Mouse (Mus musculus) spleen, adult 2 months (tissue): Measurements from ENCODE around the gene Disp2. TPM values are rescaled to one million over a fixed set of nuclear protein-coding genes. Genes with fewer than 3 reads are reported as not detected.
A peak's percentile ranks its signal among the peaks of the same experiment; 100 is the strongest.

ENCODE experiments used
- DNase-seq, 2 experiments: peaks; one replicate each; pipeline versions ENCODE4 v3.0.0 to v3.0.0-alpha.2; 2012 to 2021; ENCODE audit warnings: low spot score in 2 of 2, low read depth in 1 of 2
- H3K27ac ChIP-seq: fragments of 200-500 bp; 2 replicates; pipeline ENCODE4 v1.5.1; 2012; ENCODE audit warnings: low read length, inconsistent platforms; ENCODE audit not compliant: insufficient read depth
- H3K27me3 ChIP-seq: fragments of 200-500 bp; 2 replicates; pipeline ENCODE4 v1.6.1; 2012; ENCODE audit warnings: mild to moderate bottlenecking, moderate library complexity, low read length, inconsistent platforms; ENCODE audit not compliant: control insufficient read depth, insufficient read depth
- H3K36me3 ChIP-seq: fragments of 200-500 bp; 2 replicates; pipeline ENCODE4 v1.6.1; 2012; ENCODE audit warnings: mild to moderate bottlenecking, low read length, inconsistent platforms; ENCODE audit not compliant: control insufficient read depth, insufficient read depth
- H3K4me1 ChIP-seq: fragments of 200-500 bp; 2 replicates; pipeline ENCODE4 v1.6.1; 2011; ENCODE audit warnings: inconsistent platforms; ENCODE audit not compliant: control insufficient read depth, insufficient read depth, insufficient read length
- H3K4me3 ChIP-seq: fragments of 200-500 bp; 2 replicates; pipeline ENCODE4 v1.5.1; 2011; ENCODE audit warnings: mild to moderate bottlenecking, inconsistent platforms; ENCODE audit not compliant: insufficient read depth, insufficient read length; ENCODE audit errors: extremely low read depth
- CTCF ChIP-seq: fragments of 200-500 bp; IDR thresholded peaks from 2 replicates; pipeline ENCODE4 v1.5.1; 2011; ENCODE audit warnings: mild to moderate bottlenecking, inconsistent platforms; ENCODE audit not compliant: insufficient read depth, insufficient read length, insufficient replicate concordance; ENCODE audit errors: extremely low read depth
- POLR2A ChIP-seq: fragments of 200-500 bp; IDR thresholded peaks from 2 replicates; pipeline ENCODE4 v1.6.1; 2011; ENCODE audit warnings: low read depth, low read length, inconsistent platforms
- WGBS: fragments of 180-500 bp; shearing (Covaris S2); methylation state at CpG from one replicate; pipeline ENCODE4 v1.1.7; 2018; 5-methylcytosine and 5-hydroxymethylcytosine counted together
- polyA plus RNA-seq: library from polyadenylated mRNA; depleted of rRNA; stranded (reverse); fragments of >200 nt; gene quantifications from 2 replicates; pipeline ENCODE4 v1.2.3, GENCODE M21; 2012

Gene Disp2
- polyA plus RNA-seq, 1 experiment = 0.09 TPM

GRCm38 (mm10) chr2:118764094-118764831 is 15.3 kb upstream of the Disp2 start:
- H3K27ac ChIP-seq = no peak overlapping the region
- no peak for TF ChIP-seq POLR2A
- TF ChIP-seq CTCF = peak; percentile 44; the same call in 1 of the 2 replicates

GRCm38 (mm10) chr2:118764875-118765274 is 14.6 kb upstream of the Disp2 start:
- Histone ChIP-seq H3K36me3 (no peaks in the 10 kb centered on the region), H3K27ac (no peak overlapping the region), H3K4me1 (no peaks in the 10 kb centered on the region), H3K27me3 (no peaks in the 10 kb centered on the region), H3K4me3 (no peak overlapping the region)
- TF ChIP-seq CTCF (no peak), POLR2A (no peak)
- no peak for DNase-seq
- WGBS = 87% methylated on average over 5 of the region's 5 CpGs

More at GRCm38 (mm10) chr2:118764094-118764831, 15.3 kb upstream of the Disp2 start:
- H3K4me3 ChIP-seq = no peak overlapping the region
- H3K4me1 ChIP-seq = no peaks in the 10 kb centered on the region
- 41% methylated on average over 11 of the region's 11 CpGs for WGBS
- no peaks in the 10 kb centered on the region for H3K36me3 ChIP-seq
- no peaks in the 10 kb centered on the region for H3K27me3 ChIP-seq
- DNase-seq = peak in 1 of 2 experiments; percentile 27

GRCm38 (mm10) chr2:118766041-118767033 is 13.2 kb upstream of the Disp2 start:
- Histone ChIP-seq H3K4me3 (no peak overlapping the region), H3K27ac (no peak overlapping the region), H3K36me3 (no peaks in the 10 kb centered on the region), H3K27me3 (no peaks in the 10 kb centered on the region), H3K4me1 (no peaks in the 10 kb centered on the region)
- TF ChIP-seq POLR2A = no peak
- WGBS = 60% methylated on average over 10 of the region's 10 CpGs
- no peak for DNase-seq

- no peak for DNase-seq
- TF ChIP-seq POLR2A (no peak), CTCF (no peak)
- Histone ChIP-seq H3K4me3 (no peak within 1 kb of the TSS), H3K27me3 (no peaks in the 10 kb centered on the region), H3K36me3 (no peaks in the 10 kb centered on the region), H3K27ac (no peak within 1 kb of the TSS), H3K4me1 (no peaks in the 10 kb centered on the region)
- 79% methylated on average over 6 of the region's 6 CpGs for WGBS
Observed at GRCm38 (mm10) chr2:118772158-118772874, 7.2 kb upstream of the Disp2 start, which contains the start of gene Phgr1. Phgr1 (plus strand) TSS chr2:118772769.

GRCm38 (mm10) chr2:118774536-118774935 is 5.0 kb upstream of the Disp2 start:
- H3K27me3 ChIP-seq = no peaks in the 10 kb centered on the region
- H3K27ac ChIP-seq = no peak overlapping the region
- DNase-seq = no peak
- H3K36me3 ChIP-seq = no peaks in the 10 kb centered on the region
- H3K4me1 ChIP-seq = no peaks in the 10 kb centered on the region; the same call in 1 of the 2 replicates
- TF ChIP-seq CTCF (no peak), POLR2A (no peak)
- no peak overlapping the region for H3K4me3 ChIP-seq
- WGBS = 64% methylated on average over 2 of the region's 2 CpGs

- no peaks in the 10 kb centered on the region; the same call in 1 of the 2 replicates for H3K4me1 ChIP-seq
- no peak overlapping the region for H3K27ac ChIP-seq
- DNase-seq = no peak
- TF ChIP-seq POLR2A (no peak), CTCF (no peak)
- H3K27me3 ChIP-seq = no peaks in the 10 kb centered on the region
- H3K36me3 ChIP-seq = no peaks in the 10 kb centered on the region
- H3K4me3 ChIP-seq = no peak overlapping the region
- 26% methylated on average over 1 of the region's 1 CpGs for WGBS
Observed at GRCm38 (mm10) chr2:118775396-118775795, 4.1 kb upstream of the Disp2 start.
